Mouse (Mus musculus): Measurements from ENCODE around the gene Ice2.

DNA sequence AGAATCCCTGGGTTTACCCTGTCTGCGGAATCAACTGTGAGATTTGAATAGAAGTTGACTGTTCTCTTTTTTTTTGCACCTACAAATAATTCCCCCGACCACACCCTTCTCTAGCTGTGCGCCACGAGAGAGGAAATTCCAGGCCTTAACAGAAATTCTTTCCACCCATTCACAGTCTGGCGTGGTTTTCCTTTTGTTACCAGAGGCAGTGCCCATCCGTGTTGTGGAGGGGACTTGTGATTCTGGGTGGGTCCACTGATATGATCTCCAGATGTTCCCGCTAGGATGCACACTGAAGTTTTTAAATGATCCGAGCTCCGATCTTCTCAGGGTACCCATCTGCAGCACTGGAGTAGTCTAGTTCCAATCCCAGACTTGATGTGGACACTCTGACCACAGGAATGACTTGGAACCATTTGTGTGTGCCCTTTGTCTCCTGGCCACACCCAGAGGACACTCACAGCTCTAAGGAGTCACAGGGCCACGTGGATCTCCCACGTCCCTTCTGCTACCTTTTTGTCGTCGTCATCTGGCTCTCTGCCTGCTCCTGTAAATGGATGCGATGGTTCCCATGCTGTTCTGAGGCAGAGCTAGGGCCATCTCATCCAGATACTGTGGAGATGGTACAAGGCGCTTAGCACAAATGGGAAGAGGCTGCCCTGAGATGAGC is 58.8 kb downstream of the Ice2 start:
- TF ChIP-seq MAX (IDR thresholded peaks at IDR 0.05; ENCODE audit: low read depth) (peak; percentile 77), POLR2A (IDR thresholded peaks at IDR 0.05; ENCODE audit: insufficient read length, low read depth) (peak; percentile 57), REST (IDR thresholded peaks at IDR 0.05; ENCODE audit: insufficient read depth, insufficient read length) (no peak), SRF (IDR thresholded peaks at IDR 0.05; ENCODE audit: control insufficient read depth, insufficient read length, low read depth) (no peak)

Data from myocyte (in vitro differentiated cells).